Mouse (Mus musculus) layer of hippocampus, postnatal 10 days (tissue): Measurements from ENCODE around the gene Phf21a. TPM values are rescaled to one million over a fixed set of nuclear protein-coding genes. Genes with fewer than 3 reads are reported as not detected.
A peak's percentile ranks its signal among the peaks of the same experiment; 100 is the strongest.

Experiments used
- DNase-seq, 2 experiments: peaks; one replicate each; pipeline ENCODE4 v3.0.0; 2021; ENCODE audit warnings: low spot score in 2 of 2
- long read RNA-seq: library from polyadenylated mRNA; stranded (forward); transcript quantifications from one replicate; pipeline ENCODE4 v2.0.0, GENCODE M21; 2023
- total RNA-seq, 2 experiments: library from RNA; stranded (reverse); gene quantifications; 2 replicates each; pipeline ENCODE4 v1.2.3; 2021

The Phf21a gene
- 10 to 100 TPM; 75.5 to 83.7 TPM for total RNA-seq
- long read RNA-seq, partial matches to known transcripts: 1 of 25 reads
- long read RNA-seq, other reads (novel, unspliced or antisense): 23 of 25 reads

DNA sequence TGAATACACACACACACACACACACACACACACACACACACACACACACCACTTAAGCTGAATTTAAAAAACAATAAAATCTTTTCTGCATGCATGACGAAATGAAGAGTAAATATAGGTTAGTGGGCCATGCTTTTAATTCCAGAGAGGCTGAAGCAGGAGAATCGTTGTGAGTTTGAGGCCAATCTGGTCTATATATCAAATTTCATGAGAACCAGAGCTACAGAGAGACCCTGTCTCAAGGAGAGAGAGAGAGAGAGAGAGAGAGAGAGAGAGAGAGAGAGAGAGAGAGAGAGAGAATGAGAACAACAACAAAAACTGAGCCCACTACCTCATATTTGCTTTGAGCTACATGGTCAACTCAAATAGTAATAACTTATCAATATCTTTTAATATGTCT is at the start of gene Phf21a:
Gene Phf21a (plus strand): TSS at position 301 of the 400 bp plus-strand sequence.
- DNase-seq: no peak

GRCm38 (mm10) chr2:92043285-92043684 is 49.6 kb upstream of the Phf21a start:
- no peak for DNase-seq

- DNase-seq: no peak
Observed at GRCm38 (mm10) chr2:92047601-92048000, 45.3 kb upstream of the Phf21a start.

GRCm38 (mm10) chr2:92048034-92048690 is 44.8 kb upstream of the Phf21a start:
- DNase-seq: no peak

GRCm38 (mm10) chr2:92052188-92052587 is 40.7 kb upstream of the Phf21a start:
- DNase-seq: peak; percentile 52 to 58

DNA sequence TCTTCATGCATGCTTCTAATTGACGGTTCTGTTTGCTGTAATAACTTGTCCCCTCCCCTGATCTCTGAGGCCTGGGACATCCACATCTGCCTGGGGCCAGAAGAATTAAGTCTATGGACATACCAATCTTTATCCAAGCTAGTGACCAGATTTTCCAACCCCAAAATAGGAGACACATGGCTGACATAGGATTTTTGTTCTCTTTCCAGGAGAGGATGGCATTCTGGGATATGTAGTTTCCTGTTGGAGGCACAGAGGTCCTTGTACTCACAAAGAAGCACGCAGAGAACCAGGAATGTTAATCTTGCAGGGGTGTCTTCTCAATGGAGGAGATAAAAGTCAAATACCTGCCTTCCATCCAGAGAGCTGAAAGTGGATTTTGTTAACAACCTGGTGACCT is 40.2 kb upstream of the Phf21a start:
- DNase-seq: no peak

GRCm38 (mm10) chr2:92055101-92055813 is 37.7 kb upstream of the Phf21a start:
- DNase-seq: peak; percentile 83 to 88

DNA sequence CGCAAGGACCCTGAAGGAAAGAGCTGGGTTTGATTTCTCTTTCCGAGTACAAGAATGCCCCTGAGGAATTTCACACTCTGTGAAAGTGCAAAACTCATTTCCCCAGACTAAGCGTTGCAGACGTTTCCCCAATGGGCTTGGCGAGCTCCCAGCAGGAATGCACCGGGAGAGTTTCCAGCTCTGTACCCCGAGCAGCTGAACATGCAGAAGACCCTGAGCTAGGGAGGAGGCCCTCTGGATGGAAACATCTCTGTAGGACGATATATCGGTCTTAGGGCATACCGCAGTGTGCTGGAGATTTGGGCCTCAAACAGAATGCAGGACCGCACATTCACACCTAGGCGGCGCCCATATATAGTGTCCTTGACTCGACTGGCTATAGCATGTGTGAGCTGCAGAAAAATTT is 37.1 kb upstream of the Phf21a start:
- peak; percentile 64 to 75 for DNase-seq

DNA sequence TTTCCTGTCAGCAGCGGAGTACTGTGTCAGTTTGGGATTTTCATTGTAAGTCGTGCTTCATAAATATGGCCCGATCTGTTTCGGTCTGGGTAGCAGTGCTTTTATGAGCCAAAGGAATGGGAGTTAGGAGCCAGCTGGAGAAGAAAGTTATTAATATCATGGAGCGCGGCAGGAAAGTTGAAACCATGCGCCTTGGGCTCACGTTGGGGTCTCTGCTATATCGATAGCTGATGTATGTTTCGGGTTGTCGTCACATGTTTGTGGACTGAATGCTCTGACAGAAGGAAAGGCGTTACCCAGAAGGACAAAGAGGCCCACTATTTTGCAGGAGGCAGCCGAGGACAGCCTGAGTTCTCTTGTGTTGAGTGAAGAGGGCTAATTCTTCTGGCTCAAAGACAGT is 36.2 kb upstream of the Phf21a start:
- no peak for DNase-seq

DNA sequence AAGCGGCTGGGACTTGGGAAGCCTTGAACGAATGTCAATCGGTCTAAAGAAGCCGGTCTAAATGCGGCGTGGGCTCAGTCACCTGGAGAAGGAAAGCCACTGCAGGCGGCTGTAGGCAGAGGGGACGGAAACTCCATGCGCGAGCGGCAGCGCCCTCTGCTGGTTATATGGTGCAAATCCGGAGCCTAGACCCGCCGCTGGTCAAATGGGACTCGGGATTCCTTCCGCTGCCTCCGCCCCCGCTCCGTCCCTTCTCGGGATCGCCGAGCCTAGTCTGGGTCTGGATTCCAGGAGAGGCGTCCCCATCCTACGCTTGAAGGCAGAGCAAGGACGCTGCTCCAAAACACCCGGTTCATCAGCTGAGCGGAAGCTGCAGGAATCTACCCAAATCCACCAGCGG is 34.4 kb upstream of the Phf21a start:
- peak; percentile 97 to 98 for DNase-seq

DNA sequence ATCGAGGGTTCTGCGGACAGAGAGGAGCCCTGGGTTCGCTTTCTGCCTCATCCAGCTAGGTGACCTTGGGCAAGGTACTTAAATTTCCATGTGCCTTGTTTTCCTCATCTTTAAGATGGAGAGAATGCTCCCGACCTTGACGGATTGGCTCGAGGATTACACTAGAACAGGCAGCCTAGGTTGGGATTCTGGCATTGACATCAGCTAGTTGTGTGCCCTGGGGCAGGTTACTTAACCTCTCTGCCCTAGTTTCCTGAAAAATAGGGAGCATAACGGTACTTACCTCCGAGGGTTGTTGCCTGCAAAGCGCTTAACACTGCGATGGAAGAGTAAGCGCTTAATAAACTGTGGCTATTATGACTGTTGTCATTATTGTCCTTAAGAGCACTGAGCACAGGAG is 34.0 kb upstream of the Phf21a start:
- DNase-seq: no peak

DNA sequence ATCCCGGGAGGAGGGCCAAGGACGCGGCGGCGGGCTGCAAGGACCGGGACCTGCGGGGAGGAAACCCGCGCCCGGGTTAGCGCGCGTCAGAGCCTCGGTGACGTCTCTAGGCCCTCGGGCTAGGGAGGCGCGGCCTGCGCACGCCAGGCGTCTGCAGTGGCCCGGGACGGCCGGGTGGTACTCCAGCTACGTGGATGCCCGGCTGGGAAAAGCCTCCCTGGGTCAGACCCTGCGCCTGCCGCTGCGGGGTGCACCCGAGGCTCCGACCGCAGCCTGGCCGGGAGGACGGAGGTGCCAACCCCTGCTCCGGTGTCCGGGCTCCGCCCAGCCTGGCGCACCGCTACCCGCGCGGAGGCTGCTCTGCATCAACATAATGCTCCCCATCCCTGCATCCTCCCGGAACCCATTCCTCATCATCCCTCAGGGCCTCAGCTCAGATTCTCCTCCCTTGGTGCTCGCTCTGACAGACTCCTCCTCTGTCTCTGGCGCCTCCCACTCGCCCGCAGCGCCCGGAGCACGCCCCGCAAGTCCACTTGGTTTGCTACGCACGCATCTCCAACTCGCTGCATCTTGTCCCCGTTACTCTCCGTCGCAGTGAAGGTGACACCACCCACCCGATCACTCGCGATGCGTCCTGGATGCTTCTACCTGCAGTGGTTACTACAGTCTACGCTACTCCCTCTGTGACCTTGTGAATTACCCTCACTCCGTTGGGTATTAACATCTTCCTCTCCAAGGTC is 33.3 kb upstream of the Phf21a start:
- DNase-seq: peak; percentile 71 to 76

DNA sequence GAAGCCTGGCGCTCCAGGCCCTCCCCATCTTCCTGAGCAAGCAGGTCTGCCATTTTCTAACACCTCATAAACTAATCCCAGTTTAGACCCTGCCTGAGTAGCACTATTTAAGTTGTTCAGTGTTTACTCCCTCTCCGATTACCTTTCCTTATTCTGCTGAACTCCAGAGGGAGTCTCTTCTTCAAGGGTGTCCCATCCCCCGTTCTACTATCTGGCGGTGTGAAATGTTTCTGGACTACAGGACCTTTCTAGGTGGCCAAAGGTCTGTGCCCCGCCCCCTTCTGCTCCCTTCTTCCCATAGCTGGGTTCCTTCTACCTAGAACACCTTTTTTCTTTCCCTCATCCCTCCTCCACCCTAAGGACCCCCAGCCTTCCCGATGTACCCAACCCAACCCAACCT is 32.6 kb upstream of the Phf21a start:
- DNase-seq: no peak

- no peak for DNase-seq
Observed at GRCm38 (mm10) chr2:92061337-92061736, 31.6 kb upstream of the Phf21a start.

DNA sequence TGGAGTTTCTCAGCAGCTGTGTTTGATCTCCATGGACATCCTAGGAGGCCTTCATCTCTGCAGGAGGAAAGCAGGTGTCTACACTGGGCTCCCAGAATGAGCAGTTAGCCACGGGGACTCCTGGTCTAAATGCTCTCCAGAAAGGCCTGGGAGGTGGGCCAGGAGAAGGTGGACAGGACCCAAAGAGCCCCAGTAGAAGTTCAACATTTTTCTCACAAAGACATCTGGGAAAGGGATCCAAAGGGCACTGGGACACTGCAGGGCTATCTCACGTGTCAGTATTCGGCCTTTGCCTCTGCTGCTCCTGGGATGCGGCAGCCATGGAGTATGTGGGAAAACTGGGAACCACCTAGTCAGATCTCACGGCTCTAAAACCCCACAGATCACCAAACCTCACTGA is 29.8 kb upstream of the Phf21a start:
- no peak for DNase-seq

DNA sequence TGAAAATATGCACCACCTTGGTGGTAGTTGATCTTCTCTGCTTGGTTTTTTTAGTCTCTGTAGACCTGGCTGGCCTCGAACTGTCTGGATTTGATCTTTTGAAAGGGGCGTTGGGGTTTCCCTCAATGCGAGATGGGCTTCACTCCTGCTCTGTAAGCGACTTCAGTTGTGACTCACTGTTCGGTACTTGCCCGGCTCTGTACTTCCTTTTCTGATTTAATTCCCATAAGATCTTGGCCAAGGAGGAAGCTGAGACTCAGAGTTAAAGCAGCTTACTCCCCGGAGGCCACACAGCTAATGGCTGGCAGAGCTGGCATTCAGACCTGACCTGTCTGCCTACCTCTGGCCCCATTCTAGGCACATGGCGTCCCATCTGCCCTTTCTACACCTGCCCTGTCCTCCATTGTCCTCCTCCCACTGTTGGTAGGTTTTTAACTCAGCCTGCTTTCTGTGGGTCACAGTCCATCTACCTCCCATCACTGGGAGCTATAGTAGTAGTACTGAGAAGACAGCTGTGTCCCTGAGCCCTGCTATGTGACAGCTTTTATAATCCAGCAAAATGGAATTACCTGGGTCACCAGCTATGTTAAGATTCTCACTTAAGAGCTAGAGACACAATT is 27.5 kb upstream of the Phf21a start:
- DNase-seq: no peak

DNA sequence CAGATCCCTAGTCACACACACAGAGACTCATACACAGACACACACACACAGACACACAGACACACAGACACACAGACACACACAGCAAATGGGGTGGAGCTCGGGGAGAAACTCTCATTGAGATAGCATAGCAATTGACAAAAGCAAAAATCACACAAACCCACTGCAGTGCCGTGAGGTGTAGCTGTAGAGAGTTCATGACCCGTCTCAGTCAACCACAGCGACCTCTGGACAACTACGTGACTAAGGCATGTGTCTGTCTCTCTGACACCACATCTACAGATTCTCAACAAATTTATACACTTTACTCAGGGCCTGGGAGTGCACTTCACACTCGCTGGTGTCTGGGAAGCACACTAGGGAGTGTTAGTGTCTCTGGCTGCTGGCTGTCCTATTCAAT is 27.0 kb upstream of the Phf21a start:
- DNase-seq: no peak

DNA sequence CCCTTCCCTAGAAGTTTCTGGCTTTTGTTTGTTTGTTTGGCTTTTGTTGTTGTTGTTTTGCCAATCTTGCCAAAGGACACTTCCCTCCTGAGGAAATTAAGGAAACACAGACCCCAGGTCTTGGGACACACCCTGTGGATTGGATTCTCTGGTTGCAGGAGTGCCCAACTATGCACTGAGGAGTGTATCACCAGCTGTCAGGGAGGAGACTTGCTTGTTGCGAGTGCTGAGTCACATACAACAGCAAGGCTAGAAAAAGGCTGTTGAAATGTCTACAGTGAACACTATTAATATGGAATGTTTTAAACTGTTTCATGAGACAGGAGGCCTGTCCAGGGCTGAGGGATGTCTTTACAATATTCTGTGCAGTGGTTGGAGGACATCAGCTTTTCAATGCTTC is 26.0 kb upstream of the Phf21a start:
- DNase-seq: no peak

GRCm38 (mm10) chr2:92067600-92067999 is 25.3 kb upstream of the Phf21a start:
- no peak for DNase-seq

DNA sequence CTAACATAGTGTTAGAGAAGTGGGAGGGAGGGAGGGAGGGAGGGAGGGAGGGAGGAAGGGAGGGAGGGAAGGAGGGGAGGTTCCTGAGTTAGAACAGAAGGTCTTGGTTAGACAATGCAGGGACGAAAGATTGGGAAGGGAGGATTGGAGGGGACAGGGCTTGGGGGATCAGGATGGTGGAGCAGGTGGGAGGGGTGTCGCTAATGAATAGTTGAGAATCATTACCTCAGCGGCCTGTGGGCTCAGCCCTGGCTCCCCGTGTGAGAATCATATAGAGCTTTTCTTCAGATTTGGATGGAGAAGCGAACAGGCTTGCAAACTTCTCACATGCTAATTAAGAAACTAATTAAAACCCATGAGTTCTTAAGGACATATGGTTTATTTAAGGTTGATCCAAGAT is 23.3 kb upstream of the Phf21a start:
- no peak for DNase-seq

DNA sequence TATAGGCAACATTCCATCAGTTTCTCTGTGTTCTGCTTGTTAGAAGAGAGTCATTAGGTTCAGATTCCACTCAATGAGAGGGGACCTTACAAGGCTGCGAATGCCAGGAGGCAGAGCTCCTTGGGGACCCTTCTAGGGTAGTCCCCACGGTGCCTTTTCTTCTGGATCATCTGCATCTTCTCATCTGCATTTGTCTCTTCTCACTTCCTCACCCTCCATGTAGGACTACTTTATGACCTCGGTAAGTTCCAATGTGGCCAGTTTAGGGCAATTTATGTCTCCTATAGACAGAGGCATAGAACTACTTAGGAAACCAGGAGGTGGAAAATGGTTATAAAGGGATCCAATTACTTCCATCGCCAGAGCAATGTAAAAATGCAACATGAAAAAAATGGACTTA is 21.8 kb upstream of the Phf21a start:
- no peak for DNase-seq
